Mouse (Mus musculus): ENCODE results near the gene 2210016L21Rik.

- TF ChIP-seq CTCF (IDR thresholded peaks at IDR 0.05; ENCODE audit: borderline replicate concordance, insufficient read depth, low read depth, low read length), result no peak
- no peak for TF ChIP-seq POLR2A (IDR thresholded peaks at IDR 0.05; ENCODE audit: borderline replicate concordance, insufficient read depth, low read length)
Observed at GRCm38 (mm10) chr5:114933206-114933605, 8.8 kb upstream of the 2210016L21Rik start.

Data from cerebellum, adult 2 months (tissue).